Mouse (Mus musculus): ENCODE data around the gene Zscan2. TPM values are rescaled to one million over a fixed set of nuclear protein-coding genes. Genes with fewer than 3 reads are reported as not detected.

Gene Zscan2
- polyA plus RNA-seq (2015; fragmentation: Nextera tagmentation; extraction: Ambion mirVana), result 1.4 and 1.6 TPM in 2 replicates

DNA sequence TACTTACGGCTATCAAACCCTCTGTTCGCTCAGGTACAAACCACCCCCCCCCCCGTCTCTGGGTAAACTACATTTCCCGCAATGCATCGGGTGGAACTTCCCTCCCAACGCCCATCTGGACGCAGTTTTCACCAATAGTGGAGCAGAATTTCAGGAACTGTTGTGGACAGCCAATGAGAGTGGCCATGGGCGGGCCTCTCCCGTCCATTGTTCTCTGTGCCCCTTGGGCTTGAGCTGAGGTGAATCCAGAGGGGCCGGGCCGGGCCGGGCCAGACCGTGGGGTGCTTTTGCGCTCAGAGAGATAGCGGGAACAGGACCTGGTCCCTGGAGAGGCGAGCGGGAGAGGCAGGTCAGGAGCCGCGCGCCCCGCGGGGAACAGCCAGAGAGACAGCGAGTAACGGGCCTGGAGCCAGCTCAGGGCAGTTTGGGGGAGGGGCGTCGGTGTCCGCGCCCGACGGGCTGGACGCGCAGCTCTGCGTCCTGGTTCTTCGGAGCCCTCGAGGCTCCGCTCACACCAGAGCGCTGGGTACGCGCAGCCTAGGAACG lies at the start of gene Zscan2:
Zscan2 (plus strand) TSS at position 192 of the 546 bp plus-strand sequence.
- Histone ChIP-seq H3K27ac (ENCODE audit: low read length) (peak within 1 kb of the TSS; percentile 78), H3K4me3 (replicated peaks; ENCODE audit: low read length) (peak within 1 kb of the TSS; percentile 90), H3K9ac (ENCODE audit: low read length) (peak within 1 kb of the TSS; percentile 93), H3K4me1 (ENCODE audit: control insufficient read depth, insufficient read depth, low read length) (peaks cover 24% of the 10 kb centered on the region), H3K9me3 (replicated peaks; ENCODE audit: control insufficient read depth, low read length) (no peaks in the 10 kb centered on the region), H3K4me2 (ENCODE audit: low read depth, low read length) (peak within 1 kb of the TSS; percentile 78), H3K27me3 (ENCODE audit: control insufficient read depth, insufficient read depth, low read length) (no peaks in the 10 kb centered on the region), H3K36me3 (ENCODE audit: control insufficient read depth, insufficient read depth, low read length) (0 out of 2 replicates have a peak, but pooled peaks cover 5% of the 10 kb centered on the region)
- ATAC-seq (ENCODE audit: insufficient read depth, low FRiP score), result peak; percentile 97
- WGBS, result under 1% methylated on average over 40 of the region's 40 CpGs

DNA sequence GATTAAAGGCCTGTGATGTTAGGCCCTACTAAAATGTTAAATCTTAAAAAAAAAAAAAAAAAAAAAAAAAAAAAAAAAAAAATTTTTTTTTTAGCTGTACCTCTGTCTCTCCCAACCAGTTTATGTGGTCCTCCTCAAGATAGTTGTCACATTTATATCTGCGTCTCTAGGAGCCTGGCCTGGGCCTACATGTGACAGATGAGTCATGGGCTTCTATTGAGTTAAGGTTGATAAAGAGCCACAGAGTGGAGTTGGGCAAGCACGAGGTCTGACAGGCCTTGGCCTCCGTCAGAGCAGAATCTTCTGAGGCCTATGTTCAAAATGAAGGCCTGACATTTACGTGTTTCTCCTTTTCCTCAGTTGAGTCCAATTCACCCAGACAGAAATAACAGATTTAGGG lies 47.3 kb upstream of the Zscan2 start:
- Histone ChIP-seq H3K9ac (ENCODE audit: low read length) (no peak overlapping the region), H3K4me3 (replicated peaks; ENCODE audit: low read length) (no peak overlapping the region), H3K9me3 (replicated peaks; ENCODE audit: control insufficient read depth, low read length) (no peaks in the 10 kb centered on the region), H3K27ac (ENCODE audit: low read length) (no peak overlapping the region), H3K36me3 (ENCODE audit: control insufficient read depth, insufficient read depth, low read length) (no peaks in the 10 kb centered on the region), H3K4me2 (ENCODE audit: low read depth, low read length) (no peak overlapping the region), H3K4me1 (ENCODE audit: control insufficient read depth, insufficient read depth, low read length) (no peaks in the 10 kb centered on the region), H3K27me3 (ENCODE audit: control insufficient read depth, insufficient read depth, low read length) (no peaks in the 10 kb centered on the region)
- WGBS, result 72% methylated on average over 4 of the region's 4 CpGs
- ATAC-seq (ENCODE audit: insufficient read depth, low FRiP score), result no peak

DNA sequence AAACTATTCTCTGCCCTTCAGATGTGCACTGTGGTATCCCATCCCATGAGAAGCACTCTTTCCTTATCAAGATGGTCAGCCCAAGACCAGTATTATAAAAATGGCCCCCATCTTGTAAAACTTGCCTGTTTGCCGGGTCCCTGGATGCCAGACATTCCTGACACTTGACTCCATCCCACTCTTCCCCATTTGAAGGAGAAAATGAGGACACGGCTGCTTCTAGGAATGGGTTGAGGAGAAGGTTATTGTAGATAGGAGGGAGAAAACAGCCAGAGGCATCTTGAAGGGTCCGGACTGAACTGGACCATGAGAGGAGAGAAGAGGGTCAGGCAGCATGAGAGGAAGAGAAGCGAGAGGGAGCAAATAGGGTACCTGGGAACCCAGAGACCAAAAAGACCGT lies 44.1 kb upstream of the Zscan2 start:
- Histone ChIP-seq H3K4me3 (replicated peaks; ENCODE audit: low read length) (no peak overlapping the region), H3K27ac (ENCODE audit: low read length) (no peak overlapping the region), H3K27me3 (ENCODE audit: control insufficient read depth, insufficient read depth, low read length) (no peaks in the 10 kb centered on the region), H3K4me2 (ENCODE audit: low read depth, low read length) (no peak overlapping the region), H3K9ac (ENCODE audit: low read length) (no peak overlapping the region), H3K4me1 (ENCODE audit: control insufficient read depth, insufficient read depth, low read length) (no peaks in the 10 kb centered on the region), H3K9me3 (replicated peaks; ENCODE audit: control insufficient read depth, low read length) (no peaks in the 10 kb centered on the region), H3K36me3 (ENCODE audit: control insufficient read depth, insufficient read depth, low read length) (no peaks in the 10 kb centered on the region)
- no peak for ATAC-seq (ENCODE audit: insufficient read depth, low FRiP score)
- 60% methylated on average over 5 of the region's 5 CpGs for WGBS

DNA sequence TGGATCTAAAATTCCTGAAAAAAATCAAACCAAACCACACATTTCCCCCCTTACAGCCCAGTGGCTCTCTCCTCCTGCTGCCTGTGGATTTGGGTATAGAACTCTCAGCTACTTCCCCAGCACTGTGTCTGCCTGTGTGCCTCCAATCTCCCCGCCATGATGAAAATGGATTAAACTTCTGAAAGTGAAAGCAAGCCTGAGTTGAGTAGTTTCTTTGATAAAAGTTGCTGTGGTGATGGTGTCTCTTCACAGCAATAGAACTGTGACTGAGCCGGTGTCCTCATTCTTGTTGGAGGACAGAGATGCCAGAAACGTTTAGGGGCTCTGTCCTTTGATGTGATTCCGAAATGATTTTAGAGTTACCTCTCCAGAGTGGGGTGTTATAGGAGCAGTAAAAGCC lies 39.9 kb upstream of the Zscan2 start:
- 76% methylated on average over 4 of the region's 4 CpGs for WGBS
- Histone ChIP-seq H3K36me3 (ENCODE audit: control insufficient read depth, insufficient read depth, low read length) (no peaks in the 10 kb centered on the region), H3K9ac (ENCODE audit: low read length) (no peak overlapping the region), H3K4me3 (replicated peaks; ENCODE audit: low read length) (no peak overlapping the region), H3K27ac (ENCODE audit: low read length) (no peak overlapping the region), H3K4me2 (ENCODE audit: low read depth, low read length) (no peak overlapping the region), H3K9me3 (replicated peaks; ENCODE audit: control insufficient read depth, low read length) (no peaks in the 10 kb centered on the region), H3K4me1 (ENCODE audit: control insufficient read depth, insufficient read depth, low read length) (peaks cover 9% of the 10 kb centered on the region), H3K27me3 (ENCODE audit: control insufficient read depth, insufficient read depth, low read length) (no peaks in the 10 kb centered on the region)
- no peak for ATAC-seq (ENCODE audit: insufficient read depth, low FRiP score)

DNA sequence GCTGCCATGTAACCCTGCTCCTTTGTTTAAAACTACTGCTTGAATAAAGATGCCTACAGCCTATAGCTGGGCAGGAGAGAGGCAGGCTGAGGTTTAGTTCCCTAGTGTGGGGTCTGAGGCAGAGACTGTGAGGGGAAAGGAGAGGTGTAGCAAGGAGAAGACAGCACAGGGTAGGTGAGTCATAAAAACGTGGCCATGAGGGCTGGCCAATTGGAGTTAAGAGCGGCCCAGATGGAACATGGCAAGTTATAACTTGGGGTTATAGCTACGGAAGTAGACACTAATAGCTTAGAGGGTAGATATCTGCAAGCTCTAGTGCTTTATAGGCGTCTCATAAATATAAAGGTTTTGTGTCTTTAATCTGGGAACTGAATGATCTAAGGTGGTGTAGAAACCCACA lies 37.5 kb upstream of the Zscan2 start:
- peaks cover 9% of the 10 kb centered on the region for H3K4me1 ChIP-seq (ENCODE audit: control insufficient read depth, insufficient read depth, low read length)
- H3K4me2 ChIP-seq (ENCODE audit: low read depth, low read length), result no peak overlapping the region
- no peaks in the 10 kb centered on the region for H3K9me3 ChIP-seq (replicated peaks; ENCODE audit: control insufficient read depth, low read length)
- H3K36me3 ChIP-seq (ENCODE audit: control insufficient read depth, insufficient read depth, low read length), result no peaks in the 10 kb centered on the region
- WGBS, result 76% methylated on average over 4 of the region's 4 CpGs
- no peaks in the 10 kb centered on the region for H3K27me3 ChIP-seq (ENCODE audit: control insufficient read depth, insufficient read depth, low read length)
- H3K4me3 ChIP-seq (replicated peaks; ENCODE audit: low read length), result no peak overlapping the region
- H3K9ac ChIP-seq (ENCODE audit: low read length), result no peak overlapping the region
- H3K27ac ChIP-seq (ENCODE audit: low read length), result peak overlapping the region; percentile 86; the same call in 1 of the 2 replicates
- ATAC-seq (ENCODE audit: insufficient read depth, low FRiP score), result no peak

DNA sequence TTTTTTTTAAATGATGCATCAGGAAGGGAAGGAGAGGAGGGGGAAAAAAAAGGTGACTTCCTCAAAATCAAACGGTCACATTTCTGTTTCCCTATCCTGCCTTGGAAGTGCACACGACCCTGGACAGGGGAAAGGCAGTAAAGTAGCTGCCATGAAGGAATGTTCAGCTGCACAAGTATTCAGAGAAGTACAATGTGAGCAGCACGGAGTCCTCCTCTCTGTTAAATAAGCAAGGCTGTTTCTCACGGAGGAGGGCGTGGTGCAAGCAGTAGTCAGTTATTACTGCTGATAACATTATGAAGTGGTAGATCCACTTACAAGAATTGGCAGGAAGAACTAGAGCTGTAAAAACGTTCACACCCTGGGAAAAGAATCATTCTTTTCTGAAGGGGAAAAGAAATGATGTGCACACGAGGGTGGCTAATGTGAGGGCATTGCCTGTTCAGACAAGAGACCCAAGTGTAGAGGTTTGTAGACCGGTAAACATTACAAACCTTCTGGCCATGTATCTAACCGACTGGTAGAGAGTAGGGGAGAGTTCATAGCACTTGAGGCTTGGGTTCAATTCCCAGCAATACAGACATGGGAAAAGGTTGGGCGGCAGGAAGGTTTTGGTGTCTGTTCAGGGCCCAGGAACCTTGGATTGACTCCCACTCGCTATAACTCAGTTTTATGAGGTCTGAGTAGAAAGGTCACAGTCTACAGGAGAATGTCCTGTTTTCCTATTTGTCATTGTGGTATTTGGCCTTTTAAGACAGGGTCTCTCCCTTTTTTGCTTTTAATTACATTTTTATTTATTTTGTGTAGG lies 36.6 kb upstream of the Zscan2 start:
- Histone ChIP-seq H3K4me1 (ENCODE audit: control insufficient read depth, insufficient read depth, low read length) (peaks cover 9% of the 10 kb centered on the region), H3K4me3 (replicated peaks; ENCODE audit: low read length) (no peak overlapping the region), H3K27me3 (ENCODE audit: control insufficient read depth, insufficient read depth, low read length) (no peaks in the 10 kb centered on the region), H3K36me3 (ENCODE audit: control insufficient read depth, insufficient read depth, low read length) (no peaks in the 10 kb centered on the region), H3K9ac (ENCODE audit: low read length) (no peak overlapping the region), H3K4me2 (ENCODE audit: low read depth, low read length) (no peak overlapping the region), H3K9me3 (replicated peaks; ENCODE audit: control insufficient read depth, low read length) (no peaks in the 10 kb centered on the region), H3K27ac (ENCODE audit: low read length) (peak overlapping the region; percentile 86)
- peak; percentile 87 for ATAC-seq (ENCODE audit: insufficient read depth, low FRiP score)
- 45% methylated on average over 11 of the region's 11 CpGs for WGBS

DNA sequence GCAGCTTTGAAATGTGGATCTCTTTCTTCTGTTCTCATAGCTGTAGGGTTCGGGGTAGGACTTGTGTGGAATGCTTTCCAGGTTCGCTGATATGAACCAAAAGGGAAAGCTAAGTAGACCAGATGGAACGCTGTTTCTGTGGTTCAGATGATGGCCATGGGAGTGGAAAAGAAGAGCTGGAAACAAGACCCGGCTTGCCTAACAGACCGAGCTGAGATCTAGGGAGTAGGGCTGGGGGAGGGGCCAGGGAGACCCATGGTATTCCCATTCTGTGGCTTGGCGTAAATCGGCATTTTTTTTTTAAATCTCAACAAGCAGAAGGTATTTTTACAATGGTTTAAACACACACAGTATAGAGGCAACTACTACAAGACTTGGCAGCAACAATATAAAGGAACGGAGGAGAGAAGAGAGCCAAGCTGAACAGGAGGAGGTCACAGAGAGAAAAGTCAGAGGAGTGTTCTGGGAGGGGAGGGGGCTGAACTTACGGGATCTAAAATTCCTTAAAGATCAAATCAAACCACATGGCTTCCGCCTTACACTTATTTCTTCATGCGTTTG lies 34.8 kb upstream of the Zscan2 start, which contains the start of gene Iqgap1:
Iqgap1 (minus strand) TSS at position 132 of the 561 bp plus-strand sequence.
- H3K9me3 ChIP-seq (replicated peaks; ENCODE audit: control insufficient read depth, low read length), result no peaks in the 10 kb centered on the region

DNA sequence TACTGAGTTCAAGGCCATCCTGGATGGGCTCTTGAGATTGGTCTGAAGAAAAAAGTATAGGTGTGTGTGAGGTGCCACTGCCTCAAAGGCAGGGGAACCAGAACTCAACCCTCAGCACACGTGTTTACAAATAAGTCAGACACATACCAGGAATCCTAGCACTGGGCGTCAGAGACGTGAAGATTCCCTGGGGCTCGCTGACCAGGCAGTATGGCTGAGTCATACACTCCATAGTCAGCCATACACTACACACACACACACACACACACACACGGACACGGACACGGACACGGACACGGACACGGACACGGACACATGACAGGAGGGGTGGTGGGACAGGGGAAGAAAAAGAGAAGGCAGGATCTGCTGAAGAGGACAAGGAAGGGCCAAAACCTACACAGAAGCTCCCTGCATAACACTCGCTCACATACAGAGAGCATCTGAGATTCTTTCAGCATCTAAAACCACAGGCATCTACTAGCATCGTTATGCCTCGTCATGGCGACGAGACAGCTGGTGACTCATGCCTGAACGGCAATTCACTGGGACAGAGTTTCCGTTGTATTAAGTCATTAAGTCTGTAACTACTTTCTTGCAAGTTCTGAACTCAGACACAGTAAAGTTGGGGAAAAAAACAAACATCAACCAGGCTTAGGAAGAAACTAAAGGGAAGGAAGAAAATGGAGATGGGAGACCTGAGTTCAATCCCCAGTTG lies 32.4 kb upstream of the Zscan2 start:
- H3K4me2 ChIP-seq (ENCODE audit: low read depth, low read length), result no peak overlapping the region
- WGBS, result 70% methylated on average over 18 of the region's 18 CpGs
- H3K36me3 ChIP-seq (ENCODE audit: control insufficient read depth, insufficient read depth, low read length), result no peaks in the 10 kb centered on the region
- peaks cover 9% of the 10 kb centered on the region for H3K4me1 ChIP-seq (ENCODE audit: control insufficient read depth, insufficient read depth, low read length)
- no peak for ATAC-seq (ENCODE audit: insufficient read depth, low FRiP score)
- H3K4me3 ChIP-seq (replicated peaks; ENCODE audit: low read length), result no peak overlapping the region
- no peak overlapping the region for H3K27ac ChIP-seq (ENCODE audit: low read length)
- H3K27me3 ChIP-seq (ENCODE audit: control insufficient read depth, insufficient read depth, low read length), result no peaks in the 10 kb centered on the region
- no peak overlapping the region for H3K9ac ChIP-seq (ENCODE audit: low read length)
- H3K9me3 ChIP-seq (replicated peaks; ENCODE audit: control insufficient read depth, low read length), result no peaks in the 10 kb centered on the region

More for the DNA sequence above, 34.8 kb upstream of the Zscan2 start, which contains the start of gene Iqgap1:
- Histone ChIP-seq H3K4me3 (replicated peaks; ENCODE audit: low read length) (no peak within 1 kb of the TSS), H3K36me3 (ENCODE audit: control insufficient read depth, insufficient read depth, low read length) (no peaks in the 10 kb centered on the region), H3K4me1 (ENCODE audit: control insufficient read depth, insufficient read depth, low read length) (peaks cover 9% of the 10 kb centered on the region), H3K4me2 (ENCODE audit: low read depth, low read length) (no peak within 1 kb of the TSS), H3K9ac (ENCODE audit: low read length) (no peak within 1 kb of the TSS), H3K27ac (ENCODE audit: low read length) (no peak within 1 kb of the TSS), H3K27me3 (ENCODE audit: control insufficient read depth, insufficient read depth, low read length) (no peaks in the 10 kb centered on the region)
- WGBS, result 66% methylated on average over 11 of the region's 11 CpGs
- ATAC-seq (ENCODE audit: insufficient read depth, low FRiP score), result no peak

Measured in stomach, embryonic 16.5 days (tissue).